Mouse (Mus musculus) heart, embryonic 16.5 days (tissue): ENCODE data around the gene Agbl4. TPM values are rescaled to one million over a fixed set of nuclear protein-coding genes. Genes with fewer than 3 reads are reported as not detected.
A peak's percentile ranks its signal among the peaks of the same experiment; 100 is the strongest.

ENCODE experiments used
- ATAC-seq: fragments of 200-750 bp; cut with Nextera tagmentation; replicated peaks from 2 replicates; pipeline ENCODE4 v1.8.0; 2017; ENCODE audit warnings: moderate number of reproducible peaks; ENCODE audit not compliant: insufficient read depth, low FRiP score; ENCODE audit errors: extremely low read depth
- H3K27ac ChIP-seq: fragments of 300-500 bp; sonication (generic); 2 replicates; pipeline ENCODE4 v1.5.1; 2014; ENCODE audit warnings: mild to moderate bottlenecking, low read length, control low read depth, moderate library complexity
- H3K27me3 ChIP-seq: fragments of 300-500 bp; sonication (generic); 2 replicates; pipeline ENCODE4 v1.6.1; 2014; ENCODE audit warnings: low read length, mixed read lengths; ENCODE audit not compliant: control insufficient read depth, insufficient read depth
- H3K36me3 ChIP-seq: fragments of 300-500 bp; sonication (generic); 2 replicates; pipeline ENCODE4 v1.6.1; 2014; ENCODE audit not compliant: control insufficient read depth, insufficient read depth
- H3K4me1 ChIP-seq: fragments of 300-500 bp; sonication (generic); 2 replicates; pipeline ENCODE4 v1.6.1; 2014; ENCODE audit warnings: low read length, mixed read lengths; ENCODE audit not compliant: control insufficient read depth, insufficient read depth
- H3K4me2 ChIP-seq: fragments of 300-500 bp; sonication (generic); 2 replicates; pipeline ENCODE4 v1.6.1; 2014; ENCODE audit warnings: low read depth, mild to moderate bottlenecking, control low read depth, low read length
- H3K4me3 ChIP-seq: fragments of 300-500 bp; sonication (generic); 2 replicates; pipeline ENCODE4 v1.5.1; 2014; ENCODE audit warnings: mild to moderate bottlenecking, control low read depth, low read length
- H3K9ac ChIP-seq: fragments of 300-500 bp; sonication (generic); 2 replicates; pipeline ENCODE4 v1.6.1; 2014; ENCODE audit warnings: low read length, control low read depth
- H3K9me3 ChIP-seq: fragments of 300-500 bp; sonication (generic); replicated peaks from 2 replicates; pipeline ENCODE4 v1.6.1; 2016; ENCODE audit warnings: low read length; ENCODE audit not compliant: control insufficient read depth
- WGBS: fragments of 180-500 bp; shearing (Covaris S2); extraction: QIAGEN DNeasy Blood & Tissue Kit; methylation state at CpG from one replicate; pipeline ENCODE4 v1.1.7; 2014; 5-methylcytosine and 5-hydroxymethylcytosine counted together
- polyA plus RNA-seq: library from polyadenylated mRNA; unstranded; fragments of >200 nt; fragmentation: Nextera tagmentation; extraction: Ambion mirVana; gene quantifications from 2 replicates; pipeline ENCODE4 v1.2.1, GENCODE M21; 2015

Agbl4 gene
- polyA plus RNA-seq, 1 experiment from 2014 or later, result 0.97 TPM

GRCm38 (mm10) chr4:111664146-111664545, 1266.7 kb downstream of the Agbl4 start:
- no peak overlapping the region for H3K4me3 ChIP-seq
- no peak overlapping the region; the same call in 1 of the 2 replicates for H3K27ac ChIP-seq
- H3K27me3 ChIP-seq, result no peaks in the 10 kb centered on the region
- no peak overlapping the region for H3K4me2 ChIP-seq
- no peak overlapping the region for H3K9ac ChIP-seq
- no peaks in the 10 kb centered on the region for H3K9me3 ChIP-seq
- H3K4me1 ChIP-seq, result peaks cover 9% of the 10 kb centered on the region
- H3K36me3 ChIP-seq, result no peaks in the 10 kb centered on the region
- ATAC-seq, result 0 out of 2 replicates have a peak, but pooled peaks have one; percentile 32
- WGBS, result 26% methylated on average over 3 of the region's 3 CpGs

- Histone ChIP-seq H3K4me3 (no peak overlapping the region), H3K4me2 (no peak overlapping the region), H3K9me3 (no peaks in the 10 kb centered on the region), H3K36me3 (no peaks in the 10 kb centered on the region), H3K4me1 (peaks cover 13% of the 10 kb centered on the region), H3K27ac (no peak overlapping the region), H3K27me3 (no peaks in the 10 kb centered on the region), H3K9ac (no peak overlapping the region)
- ATAC-seq, result no peak
- WGBS, result 64% methylated on average over 1 of the region's 1 CpGs
Measured at GRCm38 (mm10) chr4:111666713-111667112, 1269.3 kb downstream of the Agbl4 start.

GRCm38 (mm10) chr4:111669369-111669768, 1271.9 kb downstream of the Agbl4 start:
- no peak overlapping the region for H3K27ac ChIP-seq
- no peaks in the 10 kb centered on the region for H3K36me3 ChIP-seq
- WGBS, result 65% methylated on average over 3 of the region's 3 CpGs
- no peak for ATAC-seq
- H3K9me3 ChIP-seq, result no peaks in the 10 kb centered on the region
- no peak overlapping the region for H3K4me3 ChIP-seq
- H3K27me3 ChIP-seq, result no peaks in the 10 kb centered on the region
- H3K4me2 ChIP-seq, result no peak overlapping the region
- H3K4me1 ChIP-seq, result peaks cover 5% of the 10 kb centered on the region
- H3K9ac ChIP-seq, result no peak overlapping the region

- Histone ChIP-seq H3K27ac (peak overlapping the region; percentile 23; the same call in 1 of the 2 replicates), H3K27me3 (no peaks in the 10 kb centered on the region), H3K9ac (no peak overlapping the region), H3K4me1 (peaks cover 5% of the 10 kb centered on the region; the same call in 1 of the 2 replicates), H3K4me2 (peak overlapping the region; percentile 18; the same call in 1 of the 2 replicates), H3K36me3 (no peaks in the 10 kb centered on the region), H3K4me3 (no peak overlapping the region), H3K9me3 (no peaks in the 10 kb centered on the region)
- 30% methylated on average over 12 of the region's 12 CpGs for WGBS
- ATAC-seq, result no peak
Measured at GRCm38 (mm10) chr4:111670566-111671421, 1273.3 kb downstream of the Agbl4 start.

GRCm38 (mm10) chr4:111671440-111671839, 1274.0 kb downstream of the Agbl4 start:
- 48% methylated on average over 4 of the region's 4 CpGs for WGBS
- peaks cover 5% of the 10 kb centered on the region; the same call in 1 of the 2 replicates for H3K4me1 ChIP-seq
- H3K4me3 ChIP-seq, result no peak overlapping the region
- H3K9me3 ChIP-seq, result no peaks in the 10 kb centered on the region
- H3K36me3 ChIP-seq, result no peaks in the 10 kb centered on the region
- no peak overlapping the region for H3K4me2 ChIP-seq
- ATAC-seq, result no peak
- no peaks in the 10 kb centered on the region for H3K27me3 ChIP-seq
- H3K27ac ChIP-seq, result 0 out of 2 replicates have a peak overlapping the region, but pooled peaks have one; percentile 23
- H3K9ac ChIP-seq, result no peak overlapping the region

GRCm38 (mm10) chr4:111673904-111674303, 1276.4 kb downstream of the Agbl4 start:
- H3K4me1 ChIP-seq, result peaks cover 5% of the 10 kb centered on the region; the same call in 1 of the 2 replicates
- no peak overlapping the region for H3K9ac ChIP-seq
- no peak overlapping the region for H3K4me3 ChIP-seq
- no peaks in the 10 kb centered on the region for H3K27me3 ChIP-seq
- H3K4me2 ChIP-seq, result no peak overlapping the region
- no peak overlapping the region for H3K27ac ChIP-seq
- no peak for ATAC-seq
- no peaks in the 10 kb centered on the region for H3K36me3 ChIP-seq
- no peaks in the 10 kb centered on the region for H3K9me3 ChIP-seq

GRCm38 (mm10) chr4:111681926-111682325, 1284.5 kb downstream of the Agbl4 start:
- no peak for ATAC-seq
- Histone ChIP-seq H3K4me1 (no peaks in the 10 kb centered on the region), H3K36me3 (no peaks in the 10 kb centered on the region), H3K27me3 (no peaks in the 10 kb centered on the region), H3K9ac (no peak overlapping the region), H3K9me3 (no peaks in the 10 kb centered on the region), H3K27ac (no peak overlapping the region), H3K4me3 (no peak overlapping the region), H3K4me2 (no peak overlapping the region)
- 76% methylated on average over 5 of the region's 5 CpGs for WGBS

- Histone ChIP-seq H3K4me2 (no peak overlapping the region), H3K9ac (no peak overlapping the region)
- WGBS, result 71% methylated on average over 3 of the region's 3 CpGs
Measured at GRCm38 (mm10) chr4:111682793-111683192, 1285.3 kb downstream of the Agbl4 start.

GRCm38 (mm10) chr4:111683843-111684242, 1286.4 kb downstream of the Agbl4 start:
- Histone ChIP-seq H3K9ac (no peak overlapping the region), H3K9me3 (no peaks in the 10 kb centered on the region), H3K27me3 (no peaks in the 10 kb centered on the region), H3K36me3 (no peaks in the 10 kb centered on the region), H3K4me2 (no peak overlapping the region), H3K27ac (no peak overlapping the region), H3K4me1 (peaks cover 4% of the 10 kb centered on the region; the same call in 1 of the 2 replicates), H3K4me3 (no peak overlapping the region)
- ATAC-seq, result no peak
- 58% methylated on average over 5 of the region's 5 CpGs for WGBS

More at GRCm38 (mm10) chr4:111682793-111683192, 1285.3 kb downstream of the Agbl4 start:
- ATAC-seq, result no peak
- Histone ChIP-seq H3K27ac (no peak overlapping the region), H3K4me1 (peaks cover 4% of the 10 kb centered on the region; the same call in 1 of the 2 replicates), H3K27me3 (no peaks in the 10 kb centered on the region), H3K9me3 (no peaks in the 10 kb centered on the region), H3K4me3 (no peak overlapping the region), H3K36me3 (no peaks in the 10 kb centered on the region)
